Mouse (Mus musculus): ENCODE measurements around the gene Dapk1.

The Dapk1 gene

GRCm38 (mm10) chr13:60740248-60740647, 138.5 kb downstream of the Dapk1 start:
- no peak for DNase-seq (ENCODE audit: low spot score)

GRCm38 (mm10) chr13:60742611-60743010, 140.9 kb downstream of the Dapk1 start:
- no peak for DNase-seq (ENCODE audit: low spot score)

- no peak for DNase-seq (ENCODE audit: low spot score)
Observed at GRCm38 (mm10) chr13:60743381-60744077, 141.8 kb downstream of the Dapk1 start.

- DNase-seq (ENCODE audit: low spot score): peak; percentile 95
Observed at GRCm38 (mm10) chr13:60744078-60744460, 142.3 kb downstream of the Dapk1 start.

GRCm38 (mm10) chr13:60744736-60745135, 143.0 kb downstream of the Dapk1 start:
- no peak for DNase-seq (ENCODE audit: low spot score)

- DNase-seq (ENCODE audit: low spot score): no peak
Observed at GRCm38 (mm10) chr13:60745358-60745757, 143.6 kb downstream of the Dapk1 start.

GRCm38 (mm10) chr13:60746271-60746670, 144.5 kb downstream of the Dapk1 start:
- DNase-seq (ENCODE audit: low spot score): no peak

- no peak for DNase-seq (ENCODE audit: low spot score)
Observed at GRCm38 (mm10) chr13:60747201-60747600, 145.5 kb downstream of the Dapk1 start.

- no peak for DNase-seq (ENCODE audit: low spot score)
Observed at GRCm38 (mm10) chr13:60748556-60748955, 146.8 kb downstream of the Dapk1 start.

GRCm38 (mm10) chr13:60750930-60751329, 149.2 kb downstream of the Dapk1 start:
- DNase-seq (ENCODE audit: low spot score): no peak

- DNase-seq (ENCODE audit: low spot score): no peak
Observed at GRCm38 (mm10) chr13:60753216-60753615, 151.5 kb downstream of the Dapk1 start.

GRCm38 (mm10) chr13:60755251-60755650, 153.5 kb downstream of the Dapk1 start:
- DNase-seq (ENCODE audit: low spot score): no peak

- no peak for DNase-seq (ENCODE audit: low spot score)
Observed at GRCm38 (mm10) chr13:60757292-60757691, 155.5 kb downstream of the Dapk1 start.

GRCm38 (mm10) chr13:60759136-60759535, 157.4 kb downstream of the Dapk1 start:
- peak; percentile 78 for DNase-seq (ENCODE audit: low spot score)

GRCm38 (mm10) chr13:60760392-60760791, 158.6 kb downstream of the Dapk1 start:
- DNase-seq (ENCODE audit: low spot score): no peak

GRCm38 (mm10) chr13:60761161-60761560, 159.4 kb downstream of the Dapk1 start:
- DNase-seq (ENCODE audit: low spot score): no peak

GRCm38 (mm10) chr13:60780534-60780933, 178.8 kb downstream of the Dapk1 start:
- DNase-seq (ENCODE audit: low spot score): no peak

GRCm38 (mm10) chr13:60783301-60783700, 181.6 kb downstream of the Dapk1 start:
- no peak for DNase-seq (ENCODE audit: low spot score)

- no peak for DNase-seq (ENCODE audit: low spot score)
Observed at GRCm38 (mm10) chr13:60786264-60786663, 184.5 kb downstream of the Dapk1 start, which contains the start of gene BC051665. Gene BC051665 (minus strand): TSS chr13:60786364.

- DNase-seq (ENCODE audit: low spot score): no peak
Observed at GRCm38 (mm10) chr13:60789466-60789865, 187.7 kb downstream of the Dapk1 start.

- no peak for DNase-seq (ENCODE audit: low spot score)
Observed at GRCm38 (mm10) chr13:60802749-60803148, 201.0 kb downstream of the Dapk1 start, which contains the start of gene Ctsll3. Gene Ctsll3 (minus strand): TSS chr13:60802849.

- no peak for DNase-seq (ENCODE audit: low spot score)
Observed at GRCm38 (mm10) chr13:60809690-60810089, 207.9 kb downstream of the Dapk1 start.

GRCm38 (mm10) chr13:60812768-60813167, 211.0 kb downstream of the Dapk1 start:
- no peak for DNase-seq (ENCODE audit: low spot score)
